Mouse (Mus musculus) embryonic fibroblast, embryonic 13.5 days (primary cell): ENCODE measurements around the gene Bmp2k.

Experiments
- CTCF ChIP-seq: IDR thresholded peaks from 2 replicates; pipeline ENCODE4 v1.5.1; 2011; ENCODE audit warnings: mild to moderate bottlenecking, control low read depth, low read length, moderate library complexity, borderline replicate concordance; ENCODE audit not compliant: insufficient read depth
- POLR2A ChIP-seq: IDR thresholded peaks from 2 replicates; pipeline ENCODE4 v1.6.1; 2011; ENCODE audit warnings: low read depth, mild to moderate bottlenecking, control low read depth, low read length, moderate library complexity

- TF ChIP-seq CTCF, result no peak
- no peak for TF ChIP-seq POLR2A
These were observed 68.3 kb downstream of the Bmp2k start for GRCm38 (mm10) chr5:97065746-97066145.
